Mouse (Mus musculus) erythroid progenitor cell, adult 5-6 weeks (primary cell): ENCODE results near the gene Ntf3. TPM values are rescaled to one million over a fixed set of nuclear protein-coding genes. Genes with fewer than 3 reads are reported as not detected.

Source experiments
- ATAC-seq: replicated peaks from 2 replicates; pipeline ENCODE4 v1.8.0; 2016; ENCODE audit warnings: moderate number of reproducible peaks, mild to moderate bottlenecking, moderate TSS enrichment, inconsistent platforms; ENCODE audit not compliant: poor library complexity, low FRiP score, severe bottlenecking
- total RNA-seq, 2 experiments: library from RNA; stranded (forward) in 1 of 2; stranded (reverse) in 1 of 2; fragments of 150-400 nt in 1 of 2; fragments of 186-747, 209-891 nt in 1 of 2; gene quantifications; 2 replicates each; pipeline versions ENCODE4 v1.2.3 to v1.2.4; 2015 to 2017; ENCODE audit warnings: low replicate concordance in 2 of 2

Gene Ntf3
- total RNA-seq, 2 experiments from 2014 or later = not detected

DNA sequence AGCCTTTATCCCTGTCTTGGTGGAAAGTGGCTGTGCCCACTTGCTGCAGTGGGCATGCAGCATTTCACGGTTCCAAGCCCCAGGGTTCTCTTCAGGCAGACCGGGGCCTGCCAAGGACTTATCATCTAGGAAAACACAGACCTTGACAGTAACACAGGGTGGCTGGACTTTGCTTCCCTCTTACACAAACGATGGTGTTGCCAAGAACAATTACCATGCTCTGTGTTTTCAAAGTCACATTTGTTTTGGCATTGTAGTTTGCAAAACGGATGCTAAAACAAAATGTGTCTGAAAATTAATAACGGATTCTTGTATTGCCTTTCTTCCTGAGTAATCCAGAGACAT, 6.7 kb downstream of the Ntf3 start:
- no peak for ATAC-seq

DNA sequence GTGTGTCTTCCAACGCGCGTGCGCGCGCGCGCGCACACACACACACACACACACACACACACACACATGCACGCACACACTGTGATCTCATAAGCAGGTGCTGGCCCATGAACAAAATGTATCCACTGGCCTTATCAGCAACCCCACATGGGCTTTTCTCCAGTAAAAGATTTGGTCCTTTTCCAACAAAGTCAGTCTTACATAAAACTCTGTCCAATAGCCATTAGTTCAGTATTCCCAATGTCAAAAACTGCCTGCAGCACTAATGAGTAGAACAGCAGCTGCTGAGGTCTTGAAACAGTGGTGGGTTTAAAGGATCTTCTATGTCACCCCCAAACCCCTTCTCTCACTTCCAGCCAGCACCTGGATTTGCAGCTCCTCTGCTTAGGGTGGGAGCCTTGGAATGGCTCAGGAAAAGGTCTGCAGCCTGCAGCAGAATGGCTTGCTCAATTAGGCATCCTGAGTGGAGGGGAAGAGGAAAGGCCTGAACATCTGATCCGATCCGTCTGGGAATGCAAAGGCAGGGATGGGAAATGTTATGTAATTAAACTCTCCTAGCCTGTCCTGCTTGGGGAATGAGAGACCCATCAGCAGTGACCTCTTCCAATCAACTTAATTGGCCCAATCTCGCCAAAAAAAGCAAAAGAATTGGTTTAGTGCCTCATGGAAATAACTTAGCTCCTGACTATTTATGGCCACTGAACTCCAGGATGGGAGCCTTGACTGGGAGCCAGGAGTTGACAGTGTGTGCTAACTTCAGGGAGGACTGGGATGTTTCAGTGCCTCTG, 7.2 kb downstream of the Ntf3 start:
- ATAC-seq = no peak

DNA sequence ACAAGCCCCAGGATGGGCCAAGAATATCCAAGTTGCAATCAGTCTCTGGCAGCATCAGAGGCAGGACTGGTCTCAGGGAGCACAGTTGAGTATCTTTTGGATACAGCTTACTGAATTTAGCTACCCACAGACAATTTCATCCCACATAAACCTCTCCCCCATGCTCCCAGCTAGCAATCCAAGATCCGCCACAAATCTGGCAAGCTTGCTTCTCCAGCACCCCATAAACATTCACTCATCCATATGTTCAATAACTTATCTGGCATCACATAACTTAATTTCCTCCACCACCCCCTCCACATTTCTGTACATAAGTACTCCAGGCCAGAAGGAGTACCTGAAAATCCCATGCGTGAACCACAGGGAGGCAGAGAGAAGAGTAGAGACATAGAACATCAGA, 10.8 kb downstream of the Ntf3 start:
- no peak for ATAC-seq

DNA sequence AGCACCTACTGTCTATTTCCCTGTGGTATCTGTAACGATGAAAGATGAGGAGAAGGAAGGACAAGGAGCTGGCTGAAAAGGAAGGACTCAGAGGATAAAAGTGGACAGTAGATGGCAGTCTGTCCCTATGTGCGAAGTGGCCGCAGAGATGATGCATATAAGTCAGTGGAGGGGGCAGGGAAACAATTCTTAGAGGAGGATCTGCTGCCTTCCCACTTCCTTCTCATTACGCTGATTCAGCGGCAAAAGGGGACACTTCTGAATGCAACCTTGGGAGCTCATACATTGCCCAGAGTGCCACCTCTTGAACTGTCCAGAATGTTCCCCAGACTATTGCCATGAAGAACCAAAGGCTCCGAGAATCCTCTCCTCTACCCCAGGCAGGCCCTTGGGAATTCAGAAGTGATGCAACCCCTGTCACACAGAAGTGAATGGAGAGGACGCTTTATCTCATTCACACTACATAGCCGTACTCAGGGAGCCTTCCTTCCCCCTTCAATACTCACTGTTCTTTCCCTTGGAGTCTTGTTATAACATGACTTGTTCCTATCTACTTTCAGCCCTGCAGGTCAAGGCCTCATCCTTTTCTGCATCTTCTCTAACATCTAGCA, 12.2 kb downstream of the Ntf3 start:
- ATAC-seq = no peak

DNA sequence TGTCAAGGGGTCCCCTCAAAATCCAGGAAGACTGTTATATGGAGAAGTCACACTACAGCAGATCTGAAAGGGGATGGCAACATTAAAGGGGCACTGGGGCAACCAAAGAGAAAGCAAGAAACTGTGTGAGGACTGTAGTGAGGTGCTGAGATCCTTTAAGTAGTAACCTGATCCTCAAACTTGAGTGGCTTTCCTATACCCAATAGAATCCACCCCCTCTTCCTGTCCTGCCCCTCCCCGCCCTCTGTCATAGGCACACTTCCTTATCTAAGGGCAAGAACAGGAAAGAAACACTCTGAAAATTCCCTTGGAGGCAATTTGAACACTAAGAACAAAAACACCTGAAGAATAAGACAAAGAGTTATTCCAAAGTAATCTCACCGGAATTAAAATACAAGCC, 13.6 kb downstream of the Ntf3 start:
- ATAC-seq = no peak

DNA sequence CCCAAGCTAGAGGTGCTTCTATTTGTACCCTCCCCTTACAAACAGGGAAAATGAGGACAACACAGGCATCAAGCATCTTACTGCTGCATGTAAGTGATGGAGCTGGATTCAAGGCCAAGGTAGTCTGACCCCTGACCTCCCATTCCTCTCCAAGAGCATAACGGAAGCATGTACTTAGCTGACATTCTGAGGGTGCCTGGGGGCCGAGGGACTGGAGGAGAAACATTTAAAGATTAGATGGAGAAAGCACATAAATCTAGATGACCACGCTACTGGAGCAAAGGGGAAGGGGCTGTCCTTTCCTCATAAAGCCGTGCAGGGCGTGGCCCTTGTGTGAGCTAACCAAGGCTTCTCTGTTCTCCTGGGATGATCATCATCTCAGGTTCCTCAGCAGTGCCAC, 23.1 kb downstream of the Ntf3 start:
- no peak for ATAC-seq

DNA sequence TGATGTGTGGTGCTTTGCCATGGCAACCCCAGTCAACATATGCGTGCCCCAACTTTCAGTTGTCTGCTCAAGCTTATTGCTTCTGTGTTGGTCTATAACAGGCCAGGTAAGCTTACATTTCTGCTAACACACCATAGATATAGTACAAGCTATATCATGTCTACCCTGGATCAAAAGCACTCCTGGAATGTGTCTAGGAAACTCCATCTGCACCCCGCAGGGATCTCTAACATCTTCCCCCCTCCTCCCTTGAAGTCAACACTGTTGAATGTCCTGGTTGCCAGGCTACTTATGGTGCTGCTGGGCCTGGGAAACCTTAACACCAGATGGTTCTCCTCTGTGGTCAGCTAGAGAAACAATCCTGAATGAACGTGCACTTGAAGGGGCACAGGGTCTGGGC, 24.0 kb downstream of the Ntf3 start:
- no peak for ATAC-seq

DNA sequence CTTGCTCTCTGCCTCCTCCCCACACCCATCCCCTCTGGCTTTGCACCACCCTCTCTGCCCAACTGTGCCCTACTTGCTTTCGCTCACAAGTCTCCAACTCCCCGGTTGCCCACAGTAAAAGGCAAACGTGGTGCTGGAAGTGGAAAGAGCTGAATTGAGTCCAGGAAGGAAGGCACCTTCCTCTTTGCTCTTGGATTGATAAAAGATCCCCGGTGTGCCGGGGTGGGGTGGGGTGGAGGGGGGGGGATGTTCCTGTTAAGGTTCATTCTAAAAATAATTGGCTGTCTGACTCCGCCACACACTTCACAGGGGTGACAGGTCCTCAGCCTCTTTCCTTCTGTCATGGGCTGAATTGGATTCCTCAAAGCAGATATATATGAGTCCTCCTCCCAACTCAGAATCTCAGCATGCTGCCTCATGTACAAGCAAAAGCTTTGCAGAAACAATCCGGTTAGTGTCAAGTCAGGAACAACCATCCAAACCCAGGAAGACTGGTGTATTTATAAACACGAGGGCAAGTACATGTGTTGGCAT, 24.6 kb downstream of the Ntf3 start:
- no peak for ATAC-seq

DNA sequence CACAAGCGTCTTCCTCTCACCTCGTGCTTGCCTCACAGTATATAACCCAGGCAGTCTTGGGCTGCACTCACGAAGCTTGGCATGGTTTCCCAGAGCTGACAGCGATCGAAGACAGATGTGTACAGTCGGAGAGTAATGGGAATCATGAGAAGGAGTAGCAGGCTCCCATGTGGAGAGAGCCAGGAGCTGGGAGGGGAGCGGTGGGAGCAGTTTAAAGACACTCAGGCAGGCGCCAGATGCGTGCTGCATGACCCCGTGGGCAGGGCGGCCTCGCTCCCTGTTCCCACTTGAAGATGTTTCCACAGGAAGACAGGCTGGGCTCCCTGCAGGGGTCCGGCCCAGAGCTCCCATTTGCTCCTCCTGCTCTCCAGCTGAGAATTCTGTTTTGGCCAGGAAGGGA, 25.2 kb downstream of the Ntf3 start:
- ATAC-seq = no peak

DNA sequence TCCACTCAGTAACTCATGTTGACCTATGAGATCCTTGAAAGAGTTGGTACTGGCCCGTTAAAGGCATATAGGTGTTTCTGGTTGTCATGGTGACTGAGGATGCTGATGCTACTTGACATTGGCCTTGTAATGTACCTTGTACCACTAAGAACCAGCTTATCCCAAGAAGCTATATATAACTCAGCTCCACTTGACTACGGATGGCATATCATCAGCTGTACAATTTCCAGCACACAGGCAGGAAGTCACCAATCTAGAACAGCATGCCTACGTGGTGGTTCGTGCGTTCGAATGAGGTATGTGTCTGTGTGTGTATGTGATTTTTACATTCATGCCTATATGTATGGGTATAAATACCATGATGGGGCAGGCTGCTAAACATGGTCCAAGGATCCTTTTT, 25.7 kb downstream of the Ntf3 start:
- no peak for ATAC-seq

DNA sequence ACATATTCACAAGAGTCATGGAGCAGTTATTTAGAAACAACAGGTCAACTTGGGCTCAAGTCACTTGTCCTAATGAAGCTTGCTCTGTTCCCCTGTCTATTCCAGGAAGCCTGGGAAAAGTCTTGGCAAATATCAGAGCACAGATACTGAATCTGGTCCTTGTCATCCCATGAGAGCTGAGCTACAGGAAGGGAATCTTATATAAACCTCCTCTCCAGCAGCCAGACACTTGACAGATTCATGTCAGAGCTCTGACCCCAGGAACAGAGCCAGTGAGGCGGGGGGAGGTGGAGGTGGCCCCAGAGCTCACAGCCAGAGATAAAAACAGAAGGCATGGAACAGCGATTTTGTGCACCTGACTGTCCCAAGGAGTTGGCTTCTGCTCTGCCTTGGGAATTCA, 26.3 kb downstream of the Ntf3 start:
- no peak for ATAC-seq

DNA sequence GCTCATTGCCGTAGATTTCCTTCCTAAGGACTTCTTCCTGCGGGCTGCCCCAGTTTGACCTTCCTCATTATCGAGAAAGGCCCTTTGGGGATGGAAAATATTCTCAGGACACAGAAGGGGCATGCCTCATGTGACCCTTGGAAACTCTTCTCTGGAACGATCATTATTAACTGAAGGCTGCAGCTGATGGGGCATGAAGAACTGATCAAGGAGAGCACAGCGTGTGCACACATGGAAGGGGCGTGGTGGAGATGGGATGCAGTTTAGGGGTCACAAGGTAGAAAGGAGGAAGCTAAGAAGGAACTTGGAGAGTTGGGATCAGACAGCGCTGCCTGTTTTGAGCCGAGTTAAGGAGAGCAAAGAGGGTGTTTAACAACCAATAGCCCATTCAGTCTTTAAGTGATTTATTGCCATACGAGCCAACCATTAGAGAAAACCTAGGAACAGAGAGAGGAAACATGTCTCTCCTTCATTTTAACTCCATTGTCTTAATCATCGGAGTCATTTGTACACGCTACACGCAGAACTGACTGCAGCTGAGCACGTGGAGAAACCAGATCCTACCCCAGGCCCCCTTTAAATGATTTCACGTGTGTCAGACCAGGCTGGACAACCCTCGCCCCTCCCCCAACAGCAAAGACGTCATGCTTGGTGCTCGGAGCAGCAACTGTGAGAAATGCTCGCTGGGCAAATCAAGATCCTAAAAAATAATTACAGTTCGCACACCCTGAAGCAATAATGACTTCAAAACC, 32.4 kb downstream of the Ntf3 start:
- no peak for ATAC-seq

DNA sequence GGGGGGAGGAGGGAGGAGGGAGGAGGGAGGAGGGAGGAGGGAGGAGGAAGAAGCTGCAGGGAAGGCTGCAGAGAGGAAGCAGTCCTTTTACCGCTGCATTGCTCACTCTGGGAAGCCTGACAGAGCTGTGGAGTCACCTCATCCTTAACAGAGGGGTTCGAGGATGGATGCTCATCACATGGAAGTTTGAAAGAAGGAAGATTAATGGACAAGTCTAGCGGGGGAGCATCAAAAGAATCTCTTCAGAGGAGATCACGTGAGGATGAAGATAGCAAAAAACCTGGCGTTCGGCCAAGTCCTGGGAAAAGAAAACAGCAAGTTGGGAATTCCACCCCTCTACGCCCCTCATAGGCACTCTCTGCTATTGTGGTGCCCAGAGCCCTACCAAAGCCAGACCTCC, 38.5 kb downstream of the Ntf3 start:
- ATAC-seq = no peak

DNA sequence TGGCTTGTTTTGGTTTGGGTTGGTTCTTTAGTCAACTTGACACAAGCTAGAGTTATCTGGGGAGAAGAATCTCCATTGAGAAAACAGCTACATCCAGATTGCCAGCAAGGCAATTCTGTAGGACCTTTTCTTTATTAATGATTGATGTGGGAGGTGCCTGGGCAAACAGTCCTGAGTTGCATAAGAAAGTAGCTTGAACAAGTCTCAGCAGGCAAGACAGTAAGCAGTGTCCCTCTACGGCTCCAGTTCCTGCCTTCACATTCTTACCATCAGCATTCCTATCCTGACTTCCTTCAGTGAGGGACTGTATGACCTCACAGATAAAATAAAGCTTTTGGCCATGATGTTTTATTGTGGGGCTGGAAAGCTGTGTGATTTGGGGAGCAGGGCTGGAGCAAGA, 48.5 kb downstream of the Ntf3 start:
- no peak for ATAC-seq

DNA sequence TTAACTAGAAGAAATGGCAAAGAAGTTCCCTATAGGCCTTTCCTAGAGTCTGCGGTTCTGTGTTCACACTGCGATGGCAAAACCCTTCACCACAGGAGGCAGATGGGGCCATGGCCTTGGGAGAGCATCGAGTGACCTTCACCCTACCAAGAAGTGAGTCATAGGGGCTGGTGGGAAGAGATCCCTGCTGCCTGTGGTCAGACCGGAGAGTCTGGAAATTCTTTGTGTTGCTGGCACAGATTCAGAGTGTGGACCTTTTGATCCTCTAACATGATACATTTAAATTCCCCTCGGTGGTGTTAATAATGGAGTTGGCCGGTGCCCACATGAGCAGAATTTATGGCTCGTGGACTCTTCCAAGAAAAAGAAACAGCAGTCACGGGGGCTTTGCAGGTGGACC, 49.5 kb downstream of the Ntf3 start:
- ATAC-seq = no peak

DNA sequence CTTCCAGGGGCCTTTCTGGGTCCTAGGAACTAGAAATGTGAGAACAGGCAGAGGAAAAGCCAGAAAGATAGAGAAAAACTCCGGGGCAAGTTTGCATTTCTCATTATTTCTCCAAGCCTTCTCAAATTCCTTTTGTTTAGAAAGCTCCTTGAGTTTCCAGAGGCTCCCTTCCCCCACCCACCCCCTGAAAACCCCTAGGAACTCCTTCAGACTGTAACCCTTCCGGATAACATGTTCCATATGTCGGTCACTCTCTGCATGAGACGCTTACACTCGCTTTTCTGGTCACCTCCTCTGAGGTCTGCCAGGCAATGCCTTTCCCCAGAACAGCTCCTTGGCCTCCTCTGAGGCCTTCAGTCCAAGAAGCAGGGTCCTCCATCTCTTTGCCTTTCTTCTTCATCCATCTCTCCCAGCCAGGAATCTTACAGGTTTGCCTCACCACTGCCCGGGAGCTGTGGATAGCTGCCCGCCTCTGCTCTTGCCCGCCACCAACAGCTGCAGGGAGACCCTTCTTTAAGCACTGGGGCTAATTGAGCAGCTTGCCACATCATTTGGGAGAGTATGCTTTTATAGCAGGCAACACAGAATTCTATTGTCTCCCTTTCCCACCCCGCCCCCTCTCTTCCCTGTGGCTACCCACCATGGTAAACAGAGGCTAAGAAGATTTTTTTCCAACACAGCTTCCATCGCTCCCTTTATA, 51.6 kb downstream of the Ntf3 start:
- no peak for ATAC-seq

DNA sequence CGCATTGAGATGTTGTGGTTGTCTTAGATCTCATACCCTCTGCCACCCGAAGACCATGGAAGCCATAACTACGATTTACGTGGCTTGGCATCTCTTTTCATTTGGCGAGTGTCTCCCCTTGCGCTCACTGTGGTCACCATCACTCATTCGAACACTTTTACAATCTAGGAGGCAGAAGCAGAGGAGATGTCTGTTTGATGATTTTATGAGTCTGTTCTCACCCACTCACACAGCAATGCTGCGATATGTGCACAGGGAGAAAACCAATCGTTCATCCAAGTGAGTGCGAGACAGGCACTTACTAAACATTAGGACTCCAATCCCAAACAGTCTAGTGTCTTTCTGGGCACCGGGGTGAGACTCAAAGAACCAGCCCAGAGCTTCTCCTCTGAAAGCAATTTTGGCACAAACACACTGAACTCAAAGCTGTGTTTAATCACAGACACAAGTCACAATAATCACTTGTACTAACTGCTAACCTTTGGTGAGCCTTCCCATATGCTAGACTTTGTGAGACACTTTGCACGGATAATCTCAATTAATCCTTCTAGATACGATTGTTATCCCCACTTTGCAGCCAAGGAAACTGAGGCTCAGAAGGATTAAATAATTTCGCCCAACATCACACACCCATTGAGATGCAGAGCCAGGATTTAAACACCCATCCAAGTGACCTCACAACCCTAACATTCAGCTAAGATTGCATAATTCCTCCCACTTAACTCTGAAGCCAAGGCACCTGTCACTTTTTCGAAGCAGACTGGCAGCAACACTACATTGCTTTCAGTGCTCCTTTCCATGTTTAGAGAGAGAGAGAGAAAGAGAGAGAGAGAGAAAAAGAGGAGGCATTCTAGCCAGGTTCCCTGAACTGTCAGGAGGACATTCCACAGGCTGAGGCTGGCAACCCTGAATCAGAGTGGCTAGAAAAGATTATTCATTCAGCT, 55.5 kb downstream of the Ntf3 start:
- no peak for ATAC-seq

DNA sequence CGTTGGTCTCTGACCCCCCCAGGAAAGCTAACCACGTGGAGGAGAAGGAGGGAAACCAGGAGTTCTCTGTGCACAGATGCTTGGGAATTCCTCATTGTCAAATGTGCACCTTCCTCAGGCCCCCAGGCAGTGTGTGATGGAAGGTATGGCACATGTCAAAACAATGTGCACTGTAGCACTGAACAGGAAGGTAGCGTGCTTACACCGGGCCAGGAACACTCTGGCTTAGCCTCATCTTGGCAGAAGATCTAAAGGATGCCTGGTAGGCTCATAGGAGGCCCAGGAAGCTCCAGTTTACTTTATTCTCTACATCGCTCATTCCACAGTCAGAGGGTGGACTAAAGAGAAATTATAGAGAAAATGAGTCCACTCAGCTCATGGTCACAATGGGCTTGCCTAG, 57.5 kb downstream of the Ntf3 start:
- no peak for ATAC-seq

DNA sequence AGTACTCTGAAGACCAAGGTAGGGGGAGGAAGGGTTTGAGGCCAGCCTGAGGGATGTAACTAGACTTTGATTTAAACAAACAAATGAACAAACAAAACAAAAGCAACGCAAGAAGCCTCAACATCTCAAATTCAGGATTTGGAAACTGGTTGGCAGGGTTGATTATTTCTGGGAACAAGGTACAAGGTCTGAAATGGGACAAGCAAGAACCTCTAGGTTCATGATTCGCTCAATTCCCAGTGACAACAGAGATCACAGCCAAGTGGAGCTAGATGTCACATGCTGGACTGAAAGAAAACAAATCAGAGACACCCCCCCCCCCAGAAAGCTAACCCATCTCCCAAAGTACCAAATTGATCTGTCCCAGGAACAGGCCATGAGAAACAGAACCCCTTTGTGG, 57.9 kb downstream of the Ntf3 start:
- no peak for ATAC-seq
